Mouse (Mus musculus) right cerebral cortex, adult 18-20 months (tissue): ENCODE measurements around the gene Hid1.

Experiments used
- DNase-seq: peaks from one replicate; pipeline ENCODE4 v3.0.0; 2022; ENCODE audit warnings: mixed read lengths

Hid1 gene

DNA sequence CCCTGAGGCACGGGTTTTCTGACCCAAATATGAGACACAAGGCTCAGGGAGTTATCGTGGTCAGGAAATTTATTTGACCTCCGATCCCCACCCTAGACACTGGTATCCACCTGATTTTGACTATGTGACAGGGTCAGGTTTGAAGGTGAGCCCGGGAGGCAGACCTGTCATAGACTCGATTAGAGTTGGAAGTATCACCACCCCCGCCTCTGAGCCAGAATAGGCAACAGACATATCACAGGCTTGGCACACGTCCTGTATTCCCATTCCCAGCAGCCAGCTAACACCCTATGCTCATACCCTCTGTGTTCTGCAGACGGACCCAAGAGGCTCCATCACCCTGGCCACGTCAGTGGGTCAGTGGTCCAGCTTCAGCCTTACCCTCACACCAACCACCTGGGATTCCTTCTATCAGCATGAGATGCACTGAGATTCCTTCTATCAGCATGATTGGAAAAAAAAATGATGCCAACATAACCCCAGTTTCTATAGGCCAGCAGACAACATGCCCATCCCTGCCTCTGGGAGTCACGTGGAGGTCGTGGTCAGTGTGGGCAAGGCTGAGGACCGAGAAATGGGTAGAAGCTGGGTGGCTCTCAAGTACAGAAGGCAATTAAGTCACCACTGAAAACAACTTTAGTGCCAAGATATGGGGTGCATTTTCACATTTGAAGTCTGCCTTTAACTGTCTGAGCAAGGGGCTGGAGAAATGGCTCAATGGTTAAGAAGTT, 7.3 kb upstream of the Hid1 start:
- peak; percentile 72 for DNase-seq

DNA sequence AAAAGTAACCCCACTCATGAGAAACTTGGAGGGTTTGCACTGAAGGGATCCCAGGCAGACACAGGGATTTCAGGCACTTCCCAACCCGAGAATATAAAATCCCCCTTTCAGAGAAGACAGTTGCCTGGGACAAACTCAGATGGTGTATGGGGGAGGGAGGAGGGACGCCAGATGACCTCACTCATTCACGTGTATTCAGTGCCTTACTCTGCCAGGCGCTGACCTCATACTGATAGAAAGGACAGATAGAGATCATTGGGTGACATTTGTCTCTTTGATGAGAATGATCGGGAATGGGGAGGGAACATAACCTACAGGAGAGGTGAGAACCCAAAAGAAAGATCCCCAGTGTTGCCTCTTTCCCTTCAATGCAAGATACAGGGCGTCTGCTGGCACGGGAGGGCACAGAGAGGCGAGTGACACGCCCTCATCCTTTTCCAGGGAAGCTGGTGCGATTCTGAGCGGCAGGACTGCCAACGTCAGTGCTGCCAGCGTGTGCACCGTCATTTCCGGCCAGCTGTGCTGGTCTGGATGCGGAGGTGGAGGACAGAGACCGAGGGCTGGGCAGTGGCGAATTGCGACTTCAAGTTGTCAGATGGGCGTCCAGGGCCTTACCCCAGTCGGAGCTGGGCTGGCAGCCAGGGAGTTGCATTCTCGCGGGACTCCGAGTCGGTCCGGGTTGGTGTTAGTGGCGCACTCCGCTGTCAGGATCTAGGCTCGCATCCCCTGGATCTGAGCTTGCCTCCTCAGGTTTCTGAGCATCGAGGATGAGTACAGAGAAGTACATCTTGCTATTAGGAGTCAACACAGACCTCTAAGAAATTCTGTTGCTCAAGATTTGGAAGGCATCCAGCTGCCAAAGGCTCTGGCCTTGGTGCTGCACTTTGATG, 6.5 kb upstream of the Hid1 start:
- peak; percentile 86 for DNase-seq

GRCm38 (mm10) chr11:115372737-115373136, 5.2 kb upstream of the Hid1 start:
- no peak for DNase-seq

GRCm38 (mm10) chr11:115372015-115372414, 4.5 kb upstream of the Hid1 start:
- no peak for DNase-seq

DNA sequence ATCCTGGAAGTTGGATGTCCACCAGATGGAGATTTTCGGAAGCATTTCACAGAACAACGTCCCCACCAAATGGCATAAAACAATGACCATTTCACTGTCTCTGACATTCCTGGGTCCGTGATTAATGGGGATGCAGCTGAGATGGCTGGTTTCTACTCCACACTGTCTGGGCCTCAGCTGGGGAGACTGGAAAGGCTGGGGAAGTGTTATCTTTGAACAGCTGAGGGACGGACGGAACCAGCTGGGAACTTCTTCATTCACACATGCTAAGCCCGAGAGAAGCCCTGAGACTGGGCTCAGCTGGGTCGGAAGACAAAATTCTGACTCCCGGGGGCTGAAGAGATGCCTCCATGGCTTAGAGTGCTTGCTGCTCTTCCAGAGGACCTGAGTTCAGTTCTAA, 3.8 kb upstream of the Hid1 start:
- no peak for DNase-seq

- DNase-seq, result no peak
Measured at GRCm38 (mm10) chr11:115370368-115370767, 2.8 kb upstream of the Hid1 start.

GRCm38 (mm10) chr11:115366706-115367394, 706 bp downstream of the Hid1 start:
- DNase-seq, result peak; percentile 73

- no peak for DNase-seq
Measured at GRCm38 (mm10) chr11:115366039-115366705, 1.4 kb downstream of the Hid1 start.

DNA sequence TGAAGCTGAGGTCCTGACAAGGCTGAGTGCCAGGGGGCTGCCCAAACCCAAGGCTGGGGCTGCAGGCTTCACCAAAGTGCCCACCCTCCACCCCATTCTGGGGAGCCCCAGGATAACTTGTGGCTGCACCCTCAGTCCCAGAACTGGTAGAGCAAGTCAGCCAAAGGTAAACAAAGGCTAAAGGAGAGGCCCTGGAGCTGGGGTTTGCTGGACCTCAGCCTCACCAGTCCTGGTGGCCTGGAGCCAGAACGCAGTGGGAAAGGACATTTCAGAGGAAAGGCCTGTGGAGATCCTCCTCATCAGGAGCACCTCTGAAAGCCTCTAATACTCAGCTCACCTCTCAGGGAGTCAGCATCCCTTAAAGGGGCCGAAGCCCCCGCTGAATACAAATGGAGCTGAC, 3.4 kb downstream of the Hid1 start:
- no peak for DNase-seq

DNA sequence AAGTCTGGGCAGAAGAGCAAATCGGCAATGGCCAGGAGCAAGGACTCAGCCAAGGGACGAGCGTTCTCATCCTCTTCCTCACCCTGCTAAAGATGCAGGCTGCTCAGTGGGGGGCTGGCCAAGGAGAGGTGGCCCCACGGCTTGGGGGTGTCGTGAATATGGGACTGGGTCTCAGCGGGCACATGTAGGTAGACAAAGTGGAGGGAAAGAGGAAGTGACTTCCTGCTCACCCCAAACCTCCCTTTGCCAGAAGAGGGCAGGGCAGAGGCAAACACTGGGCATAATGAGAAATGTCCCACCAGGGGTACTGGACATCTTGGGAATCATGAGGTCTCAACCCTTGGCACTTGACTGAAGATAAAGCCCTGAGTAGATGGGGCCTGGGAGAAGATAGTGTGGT, 7.8 kb downstream of the Hid1 start:
- no peak for DNase-seq

DNA sequence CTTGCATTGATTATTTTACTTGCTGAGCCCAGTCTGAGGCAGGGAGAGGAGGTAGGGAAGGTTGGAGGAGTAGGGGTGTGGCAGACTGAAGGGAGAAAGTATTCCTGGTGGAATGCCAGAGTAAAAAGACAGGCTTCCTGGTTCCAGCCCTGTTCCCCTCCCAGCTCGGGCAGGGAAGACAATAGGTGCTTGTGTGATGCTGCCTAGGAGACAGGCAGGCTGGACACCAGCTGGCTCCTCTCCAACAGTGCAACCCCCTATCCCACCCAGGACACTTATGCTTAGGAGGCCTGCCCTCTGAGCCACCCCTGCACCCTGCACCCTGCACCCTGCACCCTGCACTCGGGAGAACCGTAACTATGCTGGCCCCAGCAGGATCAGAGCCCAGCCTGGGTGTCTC, 8.3 kb downstream of the Hid1 start:
- DNase-seq, result no peak

DNA sequence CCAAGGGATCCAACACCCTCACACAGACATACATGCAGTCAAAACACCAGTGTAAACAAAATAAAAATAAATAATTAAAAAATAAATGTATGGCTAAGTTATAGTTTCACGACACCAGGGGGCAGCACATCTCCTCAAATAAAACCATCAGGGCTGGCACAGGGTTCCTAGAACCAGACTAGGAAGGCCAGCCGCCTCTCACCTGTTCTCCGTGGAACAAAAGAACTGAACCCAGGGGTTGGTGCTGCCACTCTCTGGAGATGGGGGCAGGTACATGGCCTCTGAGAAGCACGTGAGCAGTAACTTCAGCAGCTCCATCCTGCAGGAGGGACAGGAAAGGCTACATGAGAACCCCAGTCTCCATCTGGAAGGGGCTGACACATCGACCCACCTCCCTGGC, 9.1 kb downstream of the Hid1 start:
- peak; percentile 73 for DNase-seq

GRCm38 (mm10) chr11:115354183-115354582, 13.4 kb downstream of the Hid1 start:
- DNase-seq, result peak; percentile 56

- no peak for DNase-seq
Measured at GRCm38 (mm10) chr11:115353375-115353774, 14.2 kb downstream of the Hid1 start.

DNA sequence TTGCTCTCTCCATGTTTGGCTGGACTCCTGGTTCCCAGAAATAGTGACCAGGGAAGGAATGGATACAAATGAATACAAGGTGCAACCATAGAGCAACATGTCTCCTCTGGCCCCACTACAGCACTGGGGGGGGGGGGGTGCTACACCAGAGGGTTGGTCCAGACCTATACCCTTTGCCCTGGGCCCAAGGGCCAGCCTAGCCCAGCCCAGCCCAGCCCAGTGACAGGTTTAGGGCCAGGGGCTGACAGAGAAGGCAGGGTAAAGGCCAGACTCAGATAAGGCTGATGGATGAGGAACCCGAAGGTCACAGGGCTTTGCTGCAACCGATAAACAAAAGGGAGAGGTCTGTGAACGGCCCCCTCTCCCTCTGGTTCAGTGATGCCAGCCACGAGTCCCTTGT, 17.6 kb downstream of the Hid1 start:
- DNase-seq, result no peak

DNA sequence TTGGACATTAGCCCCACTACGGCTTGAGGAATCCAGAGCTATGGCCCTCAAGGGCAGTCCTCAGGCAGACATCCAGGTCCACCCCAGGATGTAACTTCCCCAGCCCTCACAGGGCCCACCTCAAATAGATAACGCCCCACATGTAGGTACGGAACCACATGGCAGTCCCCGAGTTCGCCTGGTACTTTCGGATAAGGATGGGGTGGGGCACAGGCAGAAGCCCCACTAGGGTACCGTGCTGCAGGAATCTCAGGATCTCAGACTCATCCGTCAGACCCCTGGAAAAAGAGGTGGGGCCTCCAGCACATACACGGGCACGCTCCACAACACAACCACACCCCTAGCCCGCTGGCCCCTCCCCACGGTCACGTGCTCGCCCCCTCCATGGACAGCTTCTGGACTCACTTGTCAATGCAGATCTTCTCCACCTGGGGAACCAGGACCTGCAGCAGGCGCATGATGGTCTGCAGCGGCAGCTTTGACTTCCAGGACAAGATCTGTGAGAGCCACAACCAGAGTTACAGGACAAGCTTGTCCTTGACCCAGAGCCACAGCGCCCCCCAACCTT, 18.8 kb downstream of the Hid1 start:
- DNase-seq, result no peak

DNA sequence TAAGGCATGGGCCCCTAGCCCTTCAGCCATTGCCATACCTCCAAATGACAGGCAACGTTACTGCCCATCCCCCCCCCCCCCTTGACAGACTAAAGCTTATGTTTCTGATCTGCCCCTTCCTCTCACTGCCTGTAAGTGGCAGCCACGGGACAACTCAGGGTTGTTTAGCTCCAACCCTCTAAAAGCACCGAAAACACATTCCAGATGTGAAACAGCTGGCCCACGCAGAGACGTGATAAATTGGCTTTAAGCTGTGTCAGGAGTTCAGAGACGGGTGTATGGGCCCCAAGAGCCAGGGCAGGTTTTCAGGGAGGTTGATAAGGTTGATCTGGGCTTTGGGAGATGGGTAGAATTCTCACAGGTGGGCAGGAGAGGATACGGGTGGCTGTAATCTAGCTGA, 22.0 kb downstream of the Hid1 start:
- DNase-seq, result no peak

DNA sequence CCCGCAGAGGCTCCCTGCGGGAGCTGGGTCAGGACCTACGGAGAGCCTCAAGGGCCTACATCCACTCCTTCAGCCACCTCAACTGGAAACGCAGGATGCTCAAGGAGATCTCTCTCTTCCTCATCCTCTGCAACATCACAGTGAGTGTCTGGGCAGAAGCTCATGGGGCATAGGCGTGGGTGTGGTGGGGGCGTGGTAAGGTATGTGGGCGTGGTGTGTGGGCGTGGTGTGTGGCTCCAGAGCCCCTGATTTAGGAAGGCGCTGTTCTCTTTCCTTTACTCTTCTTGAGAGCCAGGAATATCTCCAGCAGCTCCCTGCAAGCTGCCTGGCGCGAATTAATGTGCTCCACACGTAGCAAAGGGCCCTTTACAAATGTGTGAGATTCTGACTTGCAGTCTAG, 22.6 kb downstream of the Hid1 start:
- no peak for DNase-seq

DNA sequence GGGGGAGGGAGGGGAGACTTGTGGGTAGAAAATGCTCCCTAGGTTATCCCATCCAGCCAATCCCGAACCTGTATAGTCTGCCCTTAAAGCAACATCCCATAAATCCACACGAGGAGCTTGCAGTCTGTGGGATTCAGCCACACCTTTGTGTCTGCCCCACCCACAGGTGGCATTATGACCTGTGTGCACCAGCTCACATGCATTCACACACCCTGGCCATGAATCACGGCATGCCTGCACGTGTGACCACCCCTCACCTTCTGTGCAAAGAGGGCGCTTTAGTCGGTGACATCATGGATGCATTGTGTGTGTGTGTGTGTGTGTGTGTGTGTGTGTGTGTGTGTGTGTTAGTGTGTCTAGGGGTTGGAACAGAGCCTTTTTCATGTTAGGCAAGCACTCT, 25.7 kb downstream of the Hid1 start:
- DNase-seq, result no peak

DNA sequence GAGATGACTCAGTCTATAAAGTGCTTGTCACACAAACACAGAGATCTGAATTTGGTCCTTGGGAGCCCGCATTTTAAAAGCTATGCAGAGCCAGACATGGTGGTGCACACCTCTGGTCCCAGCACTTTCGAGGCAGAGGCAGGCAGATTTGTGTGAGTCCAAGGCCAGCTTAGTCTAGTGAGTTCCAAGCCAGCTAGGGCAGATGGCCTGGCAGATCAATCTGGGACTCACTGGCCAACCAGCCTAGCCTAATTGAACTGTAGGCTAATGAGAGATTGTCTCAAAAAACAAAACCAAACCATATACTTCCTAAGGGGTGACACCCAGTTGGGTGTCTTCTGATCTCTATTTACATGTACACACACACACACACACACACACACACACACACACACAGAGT, 26.3 kb downstream of the Hid1 start:
- no peak for DNase-seq

DNA sequence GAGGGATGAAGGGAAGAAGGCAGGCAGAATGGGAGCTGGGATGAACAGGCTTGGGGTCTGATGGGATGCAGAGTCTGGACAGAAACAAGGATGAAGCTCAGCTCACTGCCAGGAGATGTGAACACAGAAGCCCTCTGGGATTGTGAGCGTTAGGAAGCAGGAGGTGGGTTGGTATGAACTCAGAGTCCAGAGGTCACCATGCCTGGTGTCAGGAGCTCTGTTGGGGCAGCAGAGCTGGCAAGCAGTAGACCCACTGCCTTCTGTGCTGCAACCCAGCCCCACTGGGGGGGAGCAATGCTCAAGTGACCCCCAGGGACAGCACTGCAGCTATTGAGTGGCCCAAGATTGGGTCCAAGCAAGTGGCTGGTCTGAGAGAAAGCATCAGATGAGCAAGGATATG, 29.7 kb downstream of the Hid1 start:
- no peak for DNase-seq

GRCm38 (mm10) chr11:115337350-115337749, 30.2 kb downstream of the Hid1 start:
- no peak for DNase-seq

DNA sequence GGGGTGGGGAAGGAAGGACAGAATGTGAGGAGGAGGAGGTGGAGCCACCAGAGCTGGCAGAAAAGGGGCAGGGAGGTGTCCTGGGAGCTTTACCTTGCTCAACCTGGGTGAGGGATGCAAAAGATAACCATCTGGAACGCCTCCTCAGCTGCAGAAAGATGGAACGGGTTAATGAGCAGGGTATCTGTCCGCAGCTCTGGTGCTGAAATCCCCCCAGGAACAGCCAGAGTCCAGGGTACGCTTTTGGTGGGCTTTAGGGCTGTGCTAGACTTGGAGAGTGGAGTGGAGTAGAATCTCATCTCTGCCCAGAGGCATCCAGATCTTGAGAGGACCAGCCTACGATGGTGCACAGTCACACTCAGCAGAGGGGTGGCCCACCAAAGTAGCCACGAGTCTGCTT, 31.4 kb downstream of the Hid1 start:
- no peak for DNase-seq
